Comparison of ENCODE assay signal across 8 mouse cellular contexts in genomic region chr10:95415159-95415532, GRCm38 (mm10). TPM values are rescaled to one million over a fixed set of nuclear protein-coding genes. Genes with fewer than 3 reads are reported as not detected.
A peak's percentile ranks its signal among the peaks of the same experiment; 100 is the strongest.
DNase-seq lines count a peak whose midpoint lies in the region; ATAC-seq lines count a peak whose summit lies in the region.

No protein-coding gene starts in this region.

- peaks cover 26% of the 10 kb centered on the region for H3K4me1 ChIP-seq in heart, embryonic 13.5 days
- peaks cover 32% of the 10 kb centered on the region for H3K4me1 ChIP-seq in limb, embryonic 13.5 days
- peaks cover 22% of the 10 kb centered on the region for H3K4me1 ChIP-seq in neural tube, embryonic 12.5 days

- H3K9me3 ChIP-seq in heart, embryonic 13.5 days, result no peaks in the 10 kb centered on the region
- H3K9me3 ChIP-seq in limb, embryonic 13.5 days, result no peaks in the 10 kb centered on the region
- H3K9me3 ChIP-seq in neural tube, embryonic 12.5 days, result no peaks in the 10 kb centered on the region

- peak overlapping the region; percentile 92; the same call in 1 of the 2 replicates for H3K27ac ChIP-seq in heart, embryonic 13.5 days (replicated peaks)
- peak overlapping the region; percentile 93 for H3K27ac ChIP-seq in limb, embryonic 13.5 days
- 0 out of 2 replicates have a peak overlapping the region, but pooled peaks have one; percentile 92 for H3K27ac ChIP-seq in neural tube, embryonic 12.5 days

- peak overlapping the region; percentile 92 for H3K9ac ChIP-seq in heart, embryonic 13.5 days
- peak overlapping the region; percentile 86 for H3K9ac ChIP-seq in limb, embryonic 13.5 days
- peak overlapping the region; percentile 84 for H3K9ac ChIP-seq in neural tube, embryonic 12.5 days

- ATAC-seq in heart, embryonic 13.5 days (ENCODE audit: extremely low read depth, insufficient number of reproducible peaks, low FRiP score, low TSS enrichment), result no peak
- ATAC-seq in limb, embryonic 13.5 days (ENCODE audit: low FRiP score, low read depth), result no peak
- no peak for ATAC-seq in neural tube, embryonic 12.5 days (ENCODE audit: low FRiP score, low read depth)

- 1% methylated on average over 15 of the region's 15 CpGs for WGBS in heart, embryonic 13.5 days
- WGBS in limb, embryonic 13.5 days, result under 1% methylated on average over 15 of the region's 15 CpGs
- 0% methylated on average over 15 of the region's 15 CpGs for WGBS in neural tube, embryonic 12.5 days

- peak; percentile 30 for DNase-seq in kidney, adult 9 months
- DNase-seq in kidney, postnatal 10 days, result no peak
- DNase-seq in R1 (ENCODE audit: low read depth, low spot score), result peak; percentile 96
- DNase-seq in T-cell, adult 2 months (ENCODE audit: low spot score), result no peak
- no peak for DNase-seq in cerebellum, adult 8-10 months

- H3K4me3 ChIP-seq in heart, embryonic 13.5 days, result peak overlapping the region; percentile 87
- peak overlapping the region; percentile 81 for H3K4me3 ChIP-seq in limb, embryonic 13.5 days
- H3K4me3 ChIP-seq in neural tube, embryonic 12.5 days, result peak overlapping the region; percentile 73

- peak overlapping the region; percentile 98 for H3K4me2 ChIP-seq in heart, embryonic 13.5 days
- H3K4me2 ChIP-seq in limb, embryonic 13.5 days (replicated peaks), result peak overlapping the region; percentile 96
- peak overlapping the region; percentile 96 for H3K4me2 ChIP-seq in neural tube, embryonic 12.5 days (replicated peaks)

- peaks cover 21% of the 10 kb centered on the region for H3K36me3 ChIP-seq in heart, embryonic 13.5 days
- H3K36me3 ChIP-seq in limb, embryonic 13.5 days, result peaks cover 7% of the 10 kb centered on the region
- peaks cover 6% of the 10 kb centered on the region; the same call in 1 of the 2 replicates for H3K36me3 ChIP-seq in neural tube, embryonic 12.5 days

- H3K27me3 ChIP-seq in heart, embryonic 13.5 days (replicated peaks), result peaks cover 9% of the 10 kb centered on the region
- peaks cover 12% of the 10 kb centered on the region for H3K27me3 ChIP-seq in limb, embryonic 13.5 days
- H3K27me3 ChIP-seq in neural tube, embryonic 12.5 days (replicated peaks), result no peaks in the 10 kb centered on the region; the same call in 1 of the 2 replicates

RNA-seq across cellular contexts. Expression of gene Socs2, which starts 1.8 kb away (rescaled TPM):
- 43.6 and 45.2 TPM in 2 replicates for polyA plus RNA-seq in heart, embryonic 13.5 days (2015; fragmentation: Nextera tagmentation; extraction: Ambion mirVana)
- polyA plus RNA-seq in limb, embryonic 13.5 days (2015; fragmentation: Nextera tagmentation; extraction: Ambion mirVana), result 72.7 and 88.6 TPM in 2 replicates
- 97.8 and 97.9 TPM in 2 replicates for polyA plus RNA-seq in neural tube, embryonic 12.5 days (2016; fragmentation: Nextera tagmentation; extraction: Ambion mirVana)

Comparison
In these comparisons a context has a peak if more than half of its experiments do, and no peak if none do; other contexts are left out.
1. DNase-seq: peak in kidney, adult 9 months (single experiment) and R1 (single experiment); none in kidney, postnatal 10 days (single experiment), T-cell, adult 2 months (single experiment) and cerebellum, adult 8-10 months (single experiment).
2. Peak in every context shown above with its lines, with median percentiles within 50 percentile points of each other: H3K27ac ChIP-seq, H3K4me2 ChIP-seq, H3K4me3 ChIP-seq and H3K9ac ChIP-seq.